Mouse (Mus musculus) CH12.LX (cell line): ENCODE measurements at regions not wholly inside any gene's neighbourhood (a gene's known extent, or its start where the extent isn't known, plus 50 kb on each side); places are given as distances from the start of the nearest gene placed in this dataset.

ENCODE experiments used
- CTCF ChIP-seq, 2 experiments: IDR thresholded peaks in 1 of 2; conservative IDR thresholded peaks in 1 of 2; 2 replicates each; pipeline ENCODE4 v1.5.1; 2011 to 2012; ENCODE audit warnings: low read depth in 2 of 2, low read length in 2 of 2, improper control_type of control experiment in 1 of 2, inconsistent platforms in 1 of 2, mild to moderate bottlenecking in 1 of 2, moderate library complexity in 1 of 2
- E2F4 ChIP-seq: IDR thresholded peaks from 2 replicates; pipeline ENCODE4 v1.6.1; 2011; ENCODE audit warnings: low read depth, low read length, improper control_type of control experiment; ENCODE audit not compliant: insufficient replicate concordance
- EP300 ChIP-seq: IDR thresholded peaks from 2 replicates; pipeline ENCODE4 v1.6.1; 2011; ENCODE audit warnings: low read length, improper control_type of control experiment
- HCFC1 ChIP-seq: IDR thresholded peaks from 2 replicates; pipeline ENCODE4 v1.6.1; 2012; ENCODE audit warnings: low read depth, mild to moderate bottlenecking, inconsistent platforms, low read length, improper control_type of control experiment
- IRF4 ChIP-seq: IDR thresholded peaks from 2 replicates; pipeline ENCODE4 v1.6.1; 2014; ENCODE audit warnings: low read depth, mild to moderate bottlenecking, inconsistent platforms, low read length, improper control_type of control experiment
- MAFK ChIP-seq: IDR thresholded peaks from 2 replicates; pipeline ENCODE4 v1.6.1; 2011; ENCODE audit warnings: low read length, improper control_type of control experiment; ENCODE audit not compliant: insufficient replicate concordance
- PAX5 ChIP-seq: IDR thresholded peaks from 2 replicates; pipeline ENCODE4 v1.6.1; 2012; ENCODE audit warnings: low read length, inconsistent platforms, mixed read lengths
- POLR2A ChIP-seq: IDR thresholded peaks from 2 replicates; pipeline ENCODE4 v1.6.1; 2011; ENCODE audit warnings: low read depth, mild to moderate bottlenecking, improper control_type of control experiment, low read length
- RCOR1 ChIP-seq: conservative IDR thresholded peaks from 2 replicates; pipeline ENCODE4 v1.6.1; 2012; ENCODE audit warnings: low read depth, mild to moderate bottlenecking, inconsistent platforms, low read length, improper control_type of control experiment
- SIN3A ChIP-seq: IDR thresholded peaks from 2 replicates; pipeline ENCODE4 v1.6.1; 2012; ENCODE audit warnings: low read length, improper control_type of control experiment, inconsistent platforms
- TBP ChIP-seq: conservative IDR thresholded peaks from 2 replicates; pipeline ENCODE4 v1.6.1; 2011; ENCODE audit warnings: low read depth, low read length, improper control_type of control experiment
- UBTF ChIP-seq: IDR thresholded peaks from 2 replicates; pipeline ENCODE4 v1.6.1; 2012; ENCODE audit warnings: low read depth, mild to moderate bottlenecking, inconsistent platforms, low read length, improper control_type of control experiment, moderate library complexity

DNA sequence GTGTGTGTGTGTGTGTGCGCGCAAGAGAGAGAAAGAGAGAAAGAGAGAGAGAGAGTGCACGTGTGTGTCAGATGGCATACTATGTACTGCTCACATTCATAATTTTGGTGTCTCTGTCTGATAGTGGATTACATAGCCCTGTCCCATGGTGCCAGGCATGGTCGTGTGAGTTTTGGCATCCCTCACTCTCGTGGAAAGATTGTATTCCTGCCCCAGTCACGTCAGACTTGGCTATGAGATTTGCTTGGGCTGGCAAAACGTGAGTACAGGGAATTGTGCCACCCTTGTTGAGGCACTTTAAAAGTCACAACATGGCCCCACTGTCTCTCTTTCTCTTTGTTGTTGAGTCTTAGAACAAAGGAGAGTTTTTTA, 62.3 kb upstream of the Serp2 start:
- TF ChIP-seq TBP: no peak
- no peak for TF ChIP-seq POLR2A
- TF ChIP-seq RCOR1: no peak
- TF ChIP-seq UBTF: no peak
- no peak for TF ChIP-seq E2F4
- no peak for TF ChIP-seq MAFK
- no peak for TF ChIP-seq SIN3A
- no peak for TF ChIP-seq CTCF (conservative IDR thresholded peaks at IDR 0.05 in 1 of 2, IDR thresholded peaks at IDR 0.05 in 1 of 2; ENCODE audit: low read depth in 2 of 2, low read length in 2 of 2)
- no peak for TF ChIP-seq IRF4
- TF ChIP-seq HCFC1: no peak
- TF ChIP-seq PAX5: no peak
- TF ChIP-seq EP300: no peak
